Mouse (Mus musculus): Measurements from ENCODE around the gene Klf17.
A peak's percentile ranks its signal among the peaks of the same experiment; 100 is the strongest.
"Not testable (repeated sequence)": the region's sequence is repeated elsewhere in the genome, so short reads cannot be mapped to it uniquely, and the experiment has no call there.

Gene Klf17

DNA sequence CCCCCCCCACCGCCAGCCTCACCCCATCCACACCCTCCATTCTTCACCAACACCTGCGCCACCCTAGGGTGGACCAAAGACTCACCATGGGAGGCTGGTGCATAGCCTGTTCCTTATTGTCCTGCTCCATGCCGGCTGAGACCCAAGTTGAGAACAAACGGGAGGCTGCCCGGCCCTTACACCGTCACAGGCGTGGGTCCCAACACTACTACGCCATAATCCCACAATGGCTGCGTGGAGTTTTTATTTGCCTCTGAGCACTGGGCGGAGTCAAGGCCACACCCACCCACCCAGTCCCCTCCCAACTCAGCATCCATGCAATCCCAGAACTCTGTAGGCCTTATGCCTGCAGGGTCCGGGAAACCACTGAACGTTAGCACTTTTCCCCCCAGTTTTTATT, at the start of gene Klf17:
Gene Klf17 (minus strand): TSS at position 233 of the 400 bp plus-strand sequence.
- DNase-seq (ENCODE audit: low spot score in 2 of 2) = no peak

GRCm38 (mm10) chr4:117814333-117814732, 48.9 kb upstream of the Klf17 start:
- DNase-seq (ENCODE audit: low spot score in 2 of 2) = no peak

- DNase-seq (ENCODE audit: low spot score in 2 of 2) = no peak
Measured at GRCm38 (mm10) chr4:117813591-117814192, 48.2 kb upstream of the Klf17 start.

DNA sequence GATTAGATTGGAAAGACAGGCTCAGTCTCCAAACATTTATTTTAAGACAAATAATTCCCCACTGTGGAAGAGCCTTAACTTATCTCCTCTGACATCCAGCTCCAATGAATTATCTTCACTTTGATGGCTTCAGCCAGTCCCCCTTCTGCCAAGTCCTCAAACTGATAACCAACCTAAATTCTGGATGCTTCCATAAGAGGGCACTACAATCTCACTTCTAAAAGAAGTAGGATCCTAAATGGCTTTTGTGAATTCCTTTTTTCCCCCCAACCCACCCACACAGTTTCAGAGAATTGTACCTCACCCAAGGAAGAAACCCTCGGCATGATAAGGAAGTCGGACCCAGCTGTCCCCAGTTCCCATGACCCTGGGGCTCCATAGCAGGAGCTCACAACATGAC, 45.5 kb upstream of the Klf17 start:
- DNase-seq (ENCODE audit: low spot score in 2 of 2) = no peak

DNA sequence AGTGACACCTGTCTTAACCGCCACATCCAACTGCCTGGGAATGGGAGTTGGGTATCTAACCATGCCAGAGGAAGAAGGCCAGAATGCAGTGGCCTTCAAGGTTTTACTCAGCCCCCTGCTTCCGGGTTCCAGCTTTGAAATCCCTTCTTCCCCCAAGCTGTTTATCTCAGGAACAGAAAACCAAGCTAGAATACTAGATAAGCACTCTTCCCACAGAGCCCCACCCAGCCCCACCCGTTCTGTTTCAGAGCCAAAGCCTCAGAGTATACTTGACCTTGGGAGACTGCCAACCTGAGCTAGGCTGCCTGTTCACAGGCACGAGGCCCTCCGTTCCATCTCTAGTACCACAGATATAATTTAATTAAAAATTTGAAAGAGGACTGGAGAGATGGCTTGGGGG, 41.5 kb upstream of the Klf17 start:
- no peak for DNase-seq (ENCODE audit: low spot score in 2 of 2)

GRCm38 (mm10) chr4:117799904-117800303, 34.5 kb upstream of the Klf17 start:
- DNase-seq (ENCODE audit: low spot score in 2 of 2) = no peak

- DNase-seq (ENCODE audit: low spot score in 2 of 2) = no peak
Measured at GRCm38 (mm10) chr4:117788308-117788707, 22.9 kb upstream of the Klf17 start.

DNA sequence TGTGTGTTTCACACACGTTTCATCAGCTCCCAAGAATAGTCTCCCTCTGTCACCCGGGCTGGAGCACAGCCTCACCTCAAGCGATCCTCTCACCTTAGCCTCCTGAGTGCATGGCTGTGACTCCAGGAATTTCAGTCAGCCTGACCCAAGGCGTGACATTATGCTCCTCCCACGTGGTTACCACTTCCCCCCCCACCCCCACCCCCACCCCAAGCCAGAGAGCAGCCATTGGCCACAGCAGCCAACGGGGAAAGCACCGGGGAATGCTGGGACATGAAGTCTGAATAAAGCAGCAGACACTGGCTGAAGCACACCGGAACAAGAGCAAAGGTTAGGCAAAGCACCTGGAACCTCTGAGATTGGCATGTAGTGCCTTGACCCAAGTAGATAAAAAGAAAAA, 21.5 kb upstream of the Klf17 start:
- DNase-seq (ENCODE audit: low spot score in 2 of 2) = no peak

DNA sequence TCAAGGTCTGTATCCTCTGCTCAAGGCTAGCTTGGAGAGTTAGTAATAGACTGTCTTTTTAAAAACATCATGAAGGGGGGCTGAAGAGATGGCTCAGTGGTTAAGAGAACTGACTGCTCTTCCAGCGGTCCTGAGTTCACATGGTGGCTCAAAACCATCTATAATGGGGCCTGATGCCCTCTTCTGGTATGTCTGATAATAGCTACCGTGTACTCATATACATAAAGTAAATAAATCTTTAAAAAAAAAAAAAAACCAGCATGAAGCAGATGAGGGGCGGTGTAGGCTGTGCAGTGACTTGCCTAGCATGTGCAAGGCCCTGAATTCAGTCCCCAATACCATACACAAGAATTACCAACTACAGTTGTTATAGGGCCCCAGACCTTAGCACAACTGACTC, 17.5 kb upstream of the Klf17 start:
- no peak for DNase-seq (ENCODE audit: low spot score in 2 of 2)

DNA sequence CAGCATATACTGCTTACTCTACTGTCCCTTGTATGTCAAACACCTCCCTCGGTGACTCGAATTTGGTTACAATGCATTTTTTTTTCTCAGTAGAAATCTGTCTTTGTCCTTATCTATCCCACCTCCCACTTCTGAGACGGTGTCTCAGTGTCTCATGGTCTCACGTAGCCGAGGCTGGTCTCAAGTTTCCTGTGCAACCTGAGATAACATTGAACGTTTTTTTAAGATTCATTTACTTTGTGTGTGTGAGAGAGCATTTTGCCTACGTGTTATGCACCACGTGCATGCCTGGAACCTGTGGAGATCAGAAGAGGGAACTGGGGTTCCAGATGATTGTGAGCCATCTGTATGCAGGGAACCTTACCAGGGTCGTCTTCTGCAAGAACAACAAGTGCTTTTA, 7.5 kb upstream of the Klf17 start:
- no peak for DNase-seq (ENCODE audit: low spot score in 2 of 2)

GRCm38 (mm10) chr4:117770935-117771334, 5.5 kb upstream of the Klf17 start:
- DNase-seq (ENCODE audit: low spot score in 2 of 2) = peak; percentile 33 to 72

- no peak for DNase-seq (ENCODE audit: low spot score in 2 of 2)
Measured at GRCm38 (mm10) chr4:117760151-117760550, 5.3 kb downstream of the Klf17 start.

- not testable (repeated sequence) for DNase-seq (ENCODE audit: low spot score in 2 of 2)
Measured at GRCm38 (mm10) chr4:117752469-117752868, 13.0 kb downstream of the Klf17 start.

DNA sequence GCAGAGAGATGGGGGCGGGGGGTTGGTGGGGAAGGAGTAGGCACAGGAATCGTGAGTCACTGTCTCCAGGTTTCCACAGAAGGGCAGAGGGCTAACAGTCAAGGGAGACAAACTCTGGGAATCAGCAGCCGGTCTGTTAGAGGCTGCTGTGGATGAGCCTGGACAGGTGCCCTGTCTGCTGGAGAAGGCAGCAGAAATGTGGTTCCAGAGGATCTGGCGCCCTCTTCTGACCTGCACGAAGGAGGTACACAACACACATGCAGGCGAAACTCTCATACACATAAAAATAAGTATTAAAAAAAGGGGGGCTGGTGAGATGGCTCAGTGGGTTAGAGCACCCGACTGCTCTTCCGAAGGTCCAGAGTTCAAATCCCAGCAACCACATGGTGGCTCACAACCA, 27.9 kb downstream of the Klf17 start:
- peak in 1 of 2 experiments; percentile 13 for DNase-seq (ENCODE audit: low spot score in 2 of 2)

DNA sequence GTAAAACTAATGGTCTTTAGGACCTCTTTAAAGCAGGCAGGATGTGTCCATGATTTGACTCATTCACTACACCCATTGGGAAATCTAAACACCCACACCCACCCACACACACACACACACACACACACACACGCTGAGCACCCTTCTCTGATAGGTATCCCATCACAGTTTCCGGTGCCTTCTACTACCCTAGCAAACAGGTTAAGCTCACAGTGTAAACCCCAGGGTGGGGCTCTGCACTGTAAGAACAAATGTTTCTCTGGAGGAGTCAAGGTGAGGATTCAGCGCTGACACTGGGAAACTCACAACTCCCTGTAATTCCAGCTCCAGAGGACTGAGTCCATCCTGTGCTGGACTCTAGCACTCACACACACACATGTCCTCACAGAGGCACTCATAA, 33.5 kb downstream of the Klf17 start:
- no peak for DNase-seq (ENCODE audit: low spot score in 2 of 2)

DNA sequence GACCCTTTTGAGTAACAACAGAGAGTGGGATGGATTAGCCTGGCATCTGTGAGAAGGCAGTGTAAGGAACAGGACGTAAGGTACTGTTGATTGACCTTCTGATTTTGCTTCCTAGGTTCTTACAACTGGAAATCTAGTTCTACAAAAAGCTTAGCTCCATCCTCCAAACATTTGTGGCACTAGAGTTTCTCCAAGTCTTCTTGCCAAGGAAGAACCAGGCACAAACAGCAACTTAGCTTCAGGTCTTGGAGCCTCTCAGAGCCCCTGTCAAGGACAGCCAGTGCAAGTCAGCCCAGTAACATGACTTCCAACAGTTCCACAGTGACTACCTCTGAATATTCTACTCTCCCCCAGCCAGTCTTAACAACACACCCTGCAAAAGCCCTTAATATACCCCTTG, 41.3 kb downstream of the Klf17 start, which contains the start of gene Gm12845:
Gene Gm12845 (plus strand): TSS at position 301 of the 400 bp plus-strand sequence.
- DNase-seq (ENCODE audit: low spot score in 2 of 2) = no peak

DNA sequence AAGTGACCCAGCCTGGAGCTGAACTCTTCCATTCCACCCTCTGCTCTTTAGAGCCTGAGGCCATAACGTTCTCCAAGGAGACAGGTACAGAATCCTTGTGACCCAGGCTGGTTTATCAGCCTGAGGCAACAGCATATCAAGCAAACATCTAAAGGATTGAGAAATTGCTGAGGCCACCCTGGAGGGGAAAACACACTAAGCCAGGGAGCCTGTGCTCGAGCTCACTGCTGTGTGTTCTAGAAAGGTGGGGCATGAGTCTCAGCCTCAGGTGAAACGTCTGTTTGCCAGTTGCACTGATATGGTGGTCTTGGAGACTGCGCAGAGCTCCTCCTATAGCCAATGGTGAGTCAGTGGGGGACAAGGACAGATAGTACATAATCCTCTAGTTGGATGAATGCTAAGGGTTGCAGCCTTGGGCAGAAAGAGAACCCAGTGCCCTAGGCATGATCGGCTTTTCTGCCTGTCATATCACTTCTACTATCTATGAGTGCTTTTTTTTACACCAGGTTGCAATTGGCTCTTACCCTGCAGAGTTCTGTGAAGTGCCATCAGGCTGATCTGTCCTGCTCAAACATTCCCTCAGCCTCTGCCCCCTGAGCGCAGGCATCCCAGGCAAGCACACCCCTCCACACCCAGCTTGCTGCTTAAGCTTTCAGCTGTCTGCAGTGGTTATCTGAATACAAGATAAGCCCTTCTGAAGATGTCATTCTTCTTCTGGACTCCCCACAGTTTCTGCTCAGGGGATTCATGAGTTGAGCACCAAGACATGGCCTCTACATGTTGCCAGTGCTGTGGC, 51.9 kb downstream of the Klf17 start:
- no peak for DNase-seq (ENCODE audit: low spot score in 2 of 2)

DNA sequence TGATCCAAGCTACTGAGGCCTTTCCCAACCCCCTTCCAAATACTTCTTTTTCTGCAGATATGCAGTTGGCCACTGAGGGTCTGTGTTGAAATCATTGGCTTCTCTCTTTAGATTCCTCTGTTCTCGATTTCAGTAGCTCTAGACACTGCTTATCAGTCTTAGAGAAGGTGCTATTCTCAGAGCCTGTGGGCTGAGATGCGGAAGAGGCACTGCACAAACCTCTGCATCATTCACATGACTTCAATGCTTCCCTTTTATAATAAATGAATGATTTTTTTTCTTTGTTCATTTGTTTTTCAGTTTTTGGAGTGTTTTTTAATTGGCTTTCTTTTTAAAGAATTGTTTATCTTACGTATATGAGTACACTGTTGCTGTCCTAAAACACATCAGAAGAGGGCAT, 53.1 kb downstream of the Klf17 start:
- no peak for DNase-seq (ENCODE audit: low spot score in 2 of 2)

- no peak for DNase-seq (ENCODE audit: low spot score in 2 of 2)
Measured at GRCm38 (mm10) chr4:117708780-117709550, 56.5 kb downstream of the Klf17 start.

All from cerebellum, postnatal 4 days (tissue).